Mouse (Mus musculus): ENCODE measurements around the gene Magi1.

Magi1 gene

GRCm38 (mm10) chr6:94154854-94155601 lies 128.7 kb downstream of the Magi1 start:
- DNase-seq, result peak; percentile 20

GRCm38 (mm10) chr6:94152881-94153280 lies 130.8 kb downstream of the Magi1 start:
- no peak for DNase-seq

GRCm38 (mm10) chr6:94150876-94151275 lies 132.8 kb downstream of the Magi1 start:
- no peak for DNase-seq

- no peak for DNase-seq
Observed at GRCm38 (mm10) chr6:94149800-94150199, 133.9 kb downstream of the Magi1 start.

- DNase-seq, result no peak
Observed at GRCm38 (mm10) chr6:94146206-94146493, 137.6 kb downstream of the Magi1 start.

GRCm38 (mm10) chr6:94145430-94146205 lies 138.1 kb downstream of the Magi1 start:
- DNase-seq, result peak; percentile 73

GRCm38 (mm10) chr6:94142493-94142892 lies 141.2 kb downstream of the Magi1 start:
- DNase-seq, result no peak

- DNase-seq, result no peak
Observed at GRCm38 (mm10) chr6:94141496-94141895, 142.2 kb downstream of the Magi1 start.

GRCm38 (mm10) chr6:94139952-94140414 lies 143.7 kb downstream of the Magi1 start:
- peak; percentile 16 for DNase-seq

GRCm38 (mm10) chr6:94136693-94137092 lies 147.0 kb downstream of the Magi1 start:
- no peak for DNase-seq

- DNase-seq, result no peak
Observed at GRCm38 (mm10) chr6:94134159-94134558, 149.6 kb downstream of the Magi1 start.

- no peak for DNase-seq
Observed at GRCm38 (mm10) chr6:94131999-94132398, 151.7 kb downstream of the Magi1 start.

- DNase-seq, result peak; percentile 40
Observed at GRCm38 (mm10) chr6:94130389-94130788, 153.3 kb downstream of the Magi1 start.

- no peak for DNase-seq
Observed at GRCm38 (mm10) chr6:94126763-94127162, 157.0 kb downstream of the Magi1 start.

- no peak for DNase-seq
Observed at GRCm38 (mm10) chr6:94125144-94125543, 158.6 kb downstream of the Magi1 start.

GRCm38 (mm10) chr6:94124279-94124678 lies 159.4 kb downstream of the Magi1 start:
- no peak for DNase-seq

GRCm38 (mm10) chr6:94122566-94123150 lies 161.1 kb downstream of the Magi1 start:
- no peak for DNase-seq

- DNase-seq, result no peak
Observed at GRCm38 (mm10) chr6:94121488-94121887, 162.2 kb downstream of the Magi1 start.

GRCm38 (mm10) chr6:94116434-94117432 lies 167.0 kb downstream of the Magi1 start:
- no peak for DNase-seq

GRCm38 (mm10) chr6:94111833-94112232 lies 171.9 kb downstream of the Magi1 start:
- no peak for DNase-seq

GRCm38 (mm10) chr6:94107401-94108107 lies 176.2 kb downstream of the Magi1 start:
- DNase-seq, result no peak

- DNase-seq, result no peak
Observed at GRCm38 (mm10) chr6:94103581-94103980, 180.1 kb downstream of the Magi1 start.
